27 mouse cellular contexts compared by ENCODE assay signal in the genomic region with DNA sequence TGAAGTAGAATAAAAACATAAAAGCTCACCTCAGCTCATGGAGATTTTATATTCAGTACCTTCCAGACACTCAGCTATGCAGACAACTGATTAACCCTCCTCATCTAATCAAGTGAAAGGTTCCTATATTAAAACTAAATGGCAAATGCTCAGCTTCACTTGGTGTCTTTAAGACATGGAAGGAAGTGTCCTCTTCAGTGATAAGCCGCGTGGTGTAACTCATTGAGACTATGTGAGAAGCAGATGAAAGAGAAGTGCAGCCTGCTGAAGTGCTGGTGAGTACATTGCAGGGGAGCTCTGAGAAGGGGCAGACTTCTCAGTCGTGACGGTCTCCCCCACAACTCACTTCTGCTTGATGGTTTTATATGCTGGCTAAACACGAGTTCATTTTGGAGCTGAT.
DNase-seq lines count a peak whose midpoint lies in the region; ATAC-seq lines count a peak whose summit lies in the region.
"Had no signal": no experiment of that assay in that cellular context is flagged by ENCODE, and none has a peak within 500 bp of the region (broad histone marks: within the 10 kb centered on the region; RNA-seq: fewer than 3 reads in every experiment).

No protein-coding gene starts in this region.

- H3K4me3 ChIP-seq in kidney, embryonic 14.5 days (ENCODE audit: low read length) = no peak overlapping the region
- H3K4me3 ChIP-seq in liver, embryonic 13.5 days (replicated peaks) = no peak overlapping the region
- H3K4me3 ChIP-seq: forebrain, embryonic 15.5 days; hindbrain, embryonic 12.5 days; left cerebral cortex, adult 2 months; limb, embryonic 12.5 days; midbrain, embryonic 13.5 days; neural tube, embryonic 12.5 days had no signal

- no peaks in the 10 kb centered on the region for H3K9me3 ChIP-seq in kidney, embryonic 14.5 days (ENCODE audit: control insufficient read depth, low read length)
- no peaks in the 10 kb centered on the region for H3K9me3 ChIP-seq in liver, embryonic 13.5 days (replicated peaks)
- H3K9me3 ChIP-seq: forebrain, embryonic 15.5 days; G1E; hindbrain, embryonic 12.5 days; limb, embryonic 12.5 days; midbrain, embryonic 13.5 days; neural tube, embryonic 12.5 days had no signal

- no peaks in the 10 kb centered on the region for H3K36me3 ChIP-seq in kidney, embryonic 14.5 days (ENCODE audit: control insufficient read depth, insufficient read depth, low read length)
- no peaks in the 10 kb centered on the region for H3K36me3 ChIP-seq in liver, embryonic 13.5 days
- H3K36me3 ChIP-seq: forebrain, embryonic 15.5 days; G1E; hindbrain, embryonic 12.5 days; limb, embryonic 12.5 days; midbrain, embryonic 13.5 days; neural tube, embryonic 12.5 days had no signal

- no peak overlapping the region for H3K9ac ChIP-seq in kidney, embryonic 14.5 days (ENCODE audit: low read depth, low read length)
- peak overlapping the region; percentile 67 for H3K9ac ChIP-seq in liver, embryonic 13.5 days
- H3K9ac ChIP-seq: forebrain, embryonic 15.5 days; hindbrain, embryonic 12.5 days; limb, embryonic 12.5 days; midbrain, embryonic 13.5 days; neural tube, embryonic 12.5 days had no signal

- peak; percentile 63 for ATAC-seq in kidney, embryonic 14.5 days (ENCODE audit: low FRiP score, low TSS enrichment)
- no peak for ATAC-seq in liver, embryonic 13.5 days (ENCODE audit: low read depth)
- ATAC-seq: activated CD4-positive, CD25-positive, alpha-beta regulatory T cell, adult 4 months; forebrain, embryonic 15.5 days; intestine, postnatal 0 days; midbrain, embryonic 13.5 days had no signal

- intact Hi-C loops in left cerebral cortex, postnatal 4 days (cut with DNase I) = loop anchor here (2.0 to 10.0 kb wide), 2 partner anchors 177 to 261 kb away; partner anchors contain the start of gene Peli1

- H3K4me2 ChIP-seq in kidney, embryonic 14.5 days (replicated peaks; ENCODE audit: low read depth, low read length) = no peak overlapping the region
- peak overlapping the region; percentile 58 for H3K4me2 ChIP-seq in liver, embryonic 13.5 days
- H3K4me2 ChIP-seq: forebrain, embryonic 15.5 days; hindbrain, embryonic 12.5 days; limb, embryonic 12.5 days; midbrain, embryonic 13.5 days; neural tube, embryonic 12.5 days had no signal

- peaks cover 30% of the 10 kb centered on the region for H3K4me1 ChIP-seq in kidney, embryonic 14.5 days (ENCODE audit: control insufficient read depth, insufficient read depth, low read length)
- H3K4me1 ChIP-seq in liver, embryonic 13.5 days (replicated peaks) = peaks cover 64% of the 10 kb centered on the region

- 21% methylated on average over 5 of the region's 5 CpGs for WGBS in kidney, embryonic 14.5 days
- WGBS in liver, embryonic 13.5 days (ENCODE audit: insufficient replicate concordance) = 11% methylated on average over 5 of the region's 5 CpGs

- no peaks in the 10 kb centered on the region for H3K27me3 ChIP-seq in kidney, embryonic 14.5 days (ENCODE audit: control insufficient read depth, insufficient read depth, low read length)
- H3K27me3 ChIP-seq in liver, embryonic 13.5 days = peaks cover 2% of the 10 kb centered on the region; the same call in 1 of the 2 replicates
- H3K27me3 ChIP-seq: CH12.LX; forebrain, embryonic 15.5 days; hindbrain, embryonic 12.5 days; limb, embryonic 12.5 days; midbrain, embryonic 13.5 days; neural tube, embryonic 12.5 days had no signal

- no peak overlapping the region for H3K27ac ChIP-seq in kidney, embryonic 14.5 days (ENCODE audit: low read depth, low read length)
- peak overlapping the region; percentile 98 for H3K27ac ChIP-seq in liver, embryonic 13.5 days
- H3K27ac ChIP-seq: forebrain, embryonic 15.5 days; hindbrain, embryonic 12.5 days; left cerebral cortex, adult 2 months; midbrain, embryonic 13.5 days; neural tube, embryonic 12.5 days had no signal

- no peak for DNase-seq in kidney, adult 11 months
- DNase-seq in A20 (ENCODE audit: low read depth, low spot score) = peak; percentile 47
- peak; percentile 9 for DNase-seq in c-Kit-positive CD71-positive TER-119-negative erythroid progenitor cells, embryonic 14.5 days (ENCODE audit: low read depth)
- no peak for DNase-seq in liver, embryonic 13.5 days
- no peak for DNase-seq in right cerebral cortex, adult 2 months (ENCODE audit: low spot score in 2 of 2)
- DNase-seq in spleen, postnatal 36 days (ENCODE audit: low spot score in 2 of 2) = no peak
- no peak for DNase-seq in left cerebral cortex, postnatal 4 days
- DNase-seq: adrenal gland, adult 8-10 months; B cell, adult 2 months; cerebellum, adult 2 months; cerebellum, postnatal 25 days; heart, postnatal 10 days; kidney, postnatal 4 days; lung, adult 2 months; lung, postnatal 14 days; thymus, postnatal 36 days had no signal

Comparison
In these comparisons a context has a peak if more than half of its experiments do, and no peak if none do; other contexts are left out.
1. DNase-seq: peak in A20 (single experiment) and c-Kit-positive CD71-positive TER-119-negative erythroid progenitor cells, embryonic 14.5 days (single experiment); none in kidney, adult 11 months (single experiment), liver, embryonic 13.5 days (single experiment), right cerebral cortex, adult 2 months (0 of 2), spleen, postnatal 36 days (0 of 2) and left cerebral cortex, postnatal 4 days (single experiment).